Mouse (Mus musculus) intestine, embryonic 16.5 days (tissue): ENCODE data around the gene Nedd4. TPM values are rescaled to one million over a fixed set of nuclear protein-coding genes. Genes with fewer than 3 reads are reported as not detected.
A peak's percentile ranks its signal among the peaks of the same experiment; 100 is the strongest.
"Not testable (repeated sequence)": the region's sequence is repeated elsewhere in the genome, so short reads cannot be mapped to it uniquely, and the experiment has no call there.

Source experiments
- ATAC-seq: fragments of 200-750 bp; cut with Nextera tagmentation; 2 replicates; pipeline ENCODE4 v1.8.0; 2017; ENCODE audit warnings: moderate TSS enrichment, moderate library complexity
- H3K27ac ChIP-seq: fragments of 300-500 bp; sonication (generic); 2 replicates; pipeline ENCODE4 v1.5.1; 2014; ENCODE audit warnings: mild to moderate bottlenecking, low read length
- H3K27me3 ChIP-seq: fragments of 300-500 bp; sonication (generic); replicated peaks from 2 replicates; pipeline ENCODE4 v1.6.1; 2014; ENCODE audit warnings: low read length, control low read depth, mixed read lengths; ENCODE audit not compliant: control insufficient read depth, insufficient read depth
- H3K36me3 ChIP-seq: fragments of 300-500 bp; sonication (generic); 2 replicates; pipeline ENCODE4 v1.6.1; 2014; ENCODE audit warnings: low read length, control low read depth; ENCODE audit not compliant: control insufficient read depth, insufficient read depth
- H3K4me1 ChIP-seq: fragments of 300-500 bp; sonication (generic); 2 replicates; pipeline ENCODE4 v1.6.1; 2014; ENCODE audit warnings: low read length, control low read depth, mixed read lengths; ENCODE audit not compliant: control insufficient read depth, insufficient read depth
- H3K4me2 ChIP-seq: fragments of 300-500 bp; sonication (generic); 2 replicates; pipeline ENCODE4 v1.6.1; 2014; ENCODE audit warnings: low read depth, low read length, control low read depth
- H3K4me3 ChIP-seq: fragments of 300-500 bp; sonication (generic); 2 replicates; pipeline ENCODE4 v1.5.1; 2014; ENCODE audit warnings: mild to moderate bottlenecking, low read length
- H3K9ac ChIP-seq: fragments of 300-500 bp; sonication (generic); 2 replicates; pipeline ENCODE4 v1.6.1; 2014; ENCODE audit warnings: low read depth, low read length
- H3K9me3 ChIP-seq: fragments of 300-500 bp; sonication (generic); 2 replicates; pipeline ENCODE4 v1.6.1; 2016; ENCODE audit warnings: low read length, control low read depth; ENCODE audit not compliant: control insufficient read depth
- WGBS: fragments of 180-500 bp; shearing (Covaris S2); extraction: QIAGEN DNeasy Blood & Tissue Kit; methylation state at CpG from one replicate; pipeline ENCODE4 v1.1.7; 2014; 5-methylcytosine and 5-hydroxymethylcytosine counted together
- polyA plus RNA-seq: library from polyadenylated mRNA; unstranded; fragments of >200 nt; fragmentation: Nextera tagmentation; extraction: Ambion mirVana; gene quantifications from 2 replicates; pipeline ENCODE4 v1.2.1, GENCODE M21; 2015

The Nedd4 gene
- polyA plus RNA-seq, 1 experiment from 2014 or later, result 409 TPM

DNA sequence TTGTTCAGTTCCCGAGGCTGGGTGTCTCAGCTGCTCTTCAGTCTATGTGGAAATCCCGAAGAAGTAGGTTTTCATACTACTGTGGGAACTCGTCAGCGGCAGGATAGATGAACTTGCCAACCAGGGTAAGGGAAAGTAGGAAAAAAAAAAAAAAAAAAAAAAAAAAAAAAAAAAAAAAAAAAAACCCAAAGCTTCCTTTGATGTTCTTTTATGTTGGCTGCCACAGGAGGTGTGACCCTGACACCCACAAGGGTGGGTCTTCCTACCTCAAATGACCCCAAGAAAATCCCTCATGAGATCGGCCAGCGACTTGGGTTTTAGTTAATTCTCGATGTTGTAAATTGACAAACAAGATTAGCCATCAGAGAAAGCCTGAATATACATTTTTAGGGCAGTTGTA, 25.6 kb upstream of the Nedd4 start:
- no peaks in the 10 kb centered on the region for H3K9me3 ChIP-seq
- peaks cover 23% of the 10 kb centered on the region for H3K4me1 ChIP-seq
- no peaks in the 10 kb centered on the region for H3K27me3 ChIP-seq
- H3K27ac ChIP-seq, result no peak overlapping the region
- no peak overlapping the region for H3K4me2 ChIP-seq
- 85% methylated on average over 7 of the region's 7 CpGs for WGBS
- no peak for ATAC-seq
- H3K9ac ChIP-seq, result no peak overlapping the region
- H3K36me3 ChIP-seq, result no peaks in the 10 kb centered on the region
- H3K4me3 ChIP-seq, result no peak overlapping the region

DNA sequence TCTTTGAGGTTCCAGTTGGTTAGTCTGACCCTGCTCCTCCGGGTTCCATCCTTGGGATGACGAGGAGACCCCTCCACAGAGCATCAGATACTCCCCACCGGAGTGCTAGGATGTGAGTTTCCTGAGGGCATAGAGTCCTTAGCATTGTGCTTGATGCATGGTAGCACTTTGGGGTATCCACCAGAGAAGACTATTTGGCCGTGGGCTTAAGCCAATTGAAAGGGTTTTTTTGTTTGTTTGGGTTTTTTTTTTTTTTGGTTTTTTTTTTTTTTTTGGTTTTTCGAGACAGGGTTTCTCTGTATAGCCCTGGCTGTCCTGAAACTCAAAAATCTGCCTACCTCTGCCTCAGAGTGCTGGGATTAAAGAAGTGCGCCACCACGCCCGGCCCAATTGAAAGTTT, 24.9 kb upstream of the Nedd4 start:
- H3K4me1 ChIP-seq, result peaks cover 23% of the 10 kb centered on the region
- 82% methylated on average over 8 of the region's 8 CpGs for WGBS
- H3K27ac ChIP-seq, result no peak overlapping the region
- H3K9ac ChIP-seq, result no peak overlapping the region
- H3K27me3 ChIP-seq, result no peaks in the 10 kb centered on the region
- H3K36me3 ChIP-seq, result no peaks in the 10 kb centered on the region
- no peak overlapping the region for H3K4me2 ChIP-seq
- H3K9me3 ChIP-seq, result no peaks in the 10 kb centered on the region
- no peak overlapping the region for H3K4me3 ChIP-seq
- no peak for ATAC-seq

DNA sequence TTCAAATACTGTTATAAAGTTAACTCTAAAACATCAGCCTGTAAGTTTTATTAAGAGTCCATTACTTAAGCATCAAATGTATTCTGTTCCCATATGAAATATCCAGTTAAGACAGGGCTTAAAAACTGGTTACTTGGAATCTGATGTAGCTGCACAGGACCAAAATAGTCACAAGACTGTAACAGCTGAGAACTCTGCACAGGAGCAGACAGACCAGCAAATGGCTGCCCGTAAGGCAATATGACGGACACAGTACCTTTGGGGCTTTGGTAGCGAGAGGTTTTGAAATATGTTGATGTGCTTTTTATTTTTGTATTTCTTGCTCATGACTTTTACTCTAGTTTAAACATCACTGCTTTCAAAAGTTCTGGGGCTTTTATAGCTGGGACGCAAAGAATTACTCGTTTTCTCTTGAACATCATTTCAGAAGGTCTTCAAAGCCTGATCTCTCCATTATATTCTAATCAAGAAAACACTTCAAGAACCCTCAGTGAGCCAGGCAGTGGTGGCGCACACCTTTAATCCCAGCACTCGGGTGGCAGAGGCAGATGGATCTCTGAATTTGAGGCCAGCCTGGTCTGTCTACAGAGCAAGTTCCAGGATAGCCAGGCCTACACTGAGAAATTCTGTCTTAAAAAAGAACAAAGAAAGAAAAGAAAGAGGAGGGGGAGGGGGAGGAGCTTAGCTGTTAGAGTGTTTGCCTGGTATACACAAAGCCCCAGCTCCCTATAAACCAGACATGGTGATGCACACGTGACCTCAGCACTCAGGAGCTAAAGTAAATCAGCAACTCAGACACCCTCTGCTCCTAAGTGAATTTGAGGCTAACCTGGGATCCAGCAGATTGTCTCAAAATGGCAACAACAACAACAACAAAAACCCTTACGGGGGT, 22.9 kb upstream of the Nedd4 start:
- Histone ChIP-seq H3K27ac (peak overlapping the region; percentile 96), H3K36me3 (no peaks in the 10 kb centered on the region), H3K4me3 (peak overlapping the region; percentile 35), H3K4me1 (peaks cover 31% of the 10 kb centered on the region), H3K9ac (peak overlapping the region; percentile 73), H3K9me3 (no peaks in the 10 kb centered on the region), H3K4me2 (peak overlapping the region; percentile 65), H3K27me3 (no peaks in the 10 kb centered on the region)
- peak; percentile 79 for ATAC-seq
- WGBS, result 44% methylated on average over 9 of the region's 9 CpGs

DNA sequence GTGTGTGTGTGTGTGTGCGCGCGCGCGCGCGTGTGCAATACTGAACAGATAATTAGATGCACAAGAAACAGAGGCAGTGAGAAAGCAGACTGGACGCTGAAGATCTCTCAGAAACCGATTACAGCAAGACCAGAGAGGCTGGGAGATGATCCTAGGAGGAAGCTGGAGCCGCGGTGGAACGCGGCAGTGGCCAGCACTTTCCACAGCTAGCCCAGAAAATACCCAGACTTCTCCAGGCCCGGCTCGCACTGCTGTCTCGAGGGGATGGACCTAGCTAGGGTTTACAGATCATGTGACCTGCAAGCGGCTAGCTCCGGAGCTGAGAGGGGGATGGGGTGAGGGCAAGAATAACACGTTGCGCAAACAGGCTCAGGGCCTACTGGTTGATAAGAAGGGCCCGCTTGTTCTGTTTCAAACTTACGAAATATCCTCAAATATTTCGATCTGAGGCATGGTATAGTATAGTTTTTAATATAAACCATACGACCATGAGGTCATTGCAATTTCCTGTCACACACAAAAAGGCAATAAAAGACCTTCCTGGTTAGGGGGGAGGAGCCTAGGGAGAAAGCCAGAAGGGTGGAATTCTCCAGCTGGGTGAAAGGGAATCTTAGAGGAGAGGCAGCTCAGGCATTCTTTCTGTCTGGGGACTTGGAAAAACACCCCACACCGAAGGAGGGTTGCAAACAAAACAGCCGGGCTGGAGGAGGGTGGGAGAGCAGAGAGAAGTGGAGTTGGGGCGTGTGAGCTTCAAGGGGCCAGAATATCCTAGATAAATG, 22.1 kb upstream of the Nedd4 start:
- peak overlapping the region; percentile 35 for H3K4me3 ChIP-seq
- H3K36me3 ChIP-seq, result no peaks in the 10 kb centered on the region
- peak overlapping the region; percentile 65 for H3K4me2 ChIP-seq
- no peaks in the 10 kb centered on the region for H3K27me3 ChIP-seq
- peak overlapping the region; percentile 73 for H3K9ac ChIP-seq
- peak; percentile 95 for ATAC-seq
- WGBS, result 1% methylated on average over 27 of the region's 27 CpGs
- peaks cover 32% of the 10 kb centered on the region for H3K4me1 ChIP-seq
- H3K9me3 ChIP-seq, result no peaks in the 10 kb centered on the region
- H3K27ac ChIP-seq, result peak overlapping the region; percentile 96

GRCm38 (mm10) chr9:72640642-72641041, 21.5 kb upstream of the Nedd4 start:
- 13% methylated on average over 7 of the region's 7 CpGs for WGBS
- peak overlapping the region; percentile 35 for H3K4me3 ChIP-seq
- peak overlapping the region; percentile 73 for H3K9ac ChIP-seq
- H3K4me1 ChIP-seq, result peaks cover 32% of the 10 kb centered on the region
- H3K4me2 ChIP-seq, result peak overlapping the region; percentile 65
- H3K27ac ChIP-seq, result peak overlapping the region; percentile 96
- H3K36me3 ChIP-seq, result no peaks in the 10 kb centered on the region
- no peaks in the 10 kb centered on the region for H3K27me3 ChIP-seq
- no peaks in the 10 kb centered on the region for H3K9me3 ChIP-seq
- ATAC-seq, result peak; percentile 10; the same call in 1 of the 2 replicates

DNA sequence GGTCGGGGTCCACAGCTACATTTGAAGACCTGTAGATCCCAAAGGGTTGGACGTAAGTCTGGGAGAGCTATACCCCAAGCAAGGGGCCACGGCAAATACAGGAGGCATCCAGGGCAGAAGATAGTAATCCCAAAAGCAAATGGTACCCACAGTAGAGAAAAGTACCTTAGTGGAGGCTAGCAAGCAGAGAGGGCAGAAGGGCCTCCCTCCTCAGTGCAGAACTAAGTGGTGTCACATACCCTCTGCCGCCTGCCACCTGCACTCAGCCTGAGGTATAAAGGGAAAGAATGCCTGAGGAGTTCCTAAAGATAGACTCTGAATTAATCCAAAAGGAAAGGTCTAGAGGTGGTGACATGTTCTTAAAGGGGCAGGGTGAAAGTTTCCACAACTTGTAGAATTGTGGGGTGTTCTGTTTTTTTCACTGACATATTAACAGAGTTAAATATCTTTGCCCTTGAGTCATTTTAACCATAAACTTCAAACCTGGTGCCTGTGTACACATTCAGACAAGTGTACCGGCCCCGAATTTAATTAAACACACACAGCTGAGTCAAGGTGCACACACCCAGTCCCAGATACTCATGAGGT, 21.0 kb upstream of the Nedd4 start:
- Histone ChIP-seq H3K4me1 (peaks cover 32% of the 10 kb centered on the region), H3K9ac (peak overlapping the region; percentile 73), H3K4me2 (peak overlapping the region; percentile 65; the same call in 1 of the 2 replicates), H3K4me3 (peak overlapping the region; percentile 18), H3K27ac (peak overlapping the region; percentile 96), H3K36me3 (no peaks in the 10 kb centered on the region), H3K27me3 (no peaks in the 10 kb centered on the region), H3K9me3 (no peaks in the 10 kb centered on the region)
- no peak for ATAC-seq
- 51% methylated on average over 6 of the region's 6 CpGs for WGBS

DNA sequence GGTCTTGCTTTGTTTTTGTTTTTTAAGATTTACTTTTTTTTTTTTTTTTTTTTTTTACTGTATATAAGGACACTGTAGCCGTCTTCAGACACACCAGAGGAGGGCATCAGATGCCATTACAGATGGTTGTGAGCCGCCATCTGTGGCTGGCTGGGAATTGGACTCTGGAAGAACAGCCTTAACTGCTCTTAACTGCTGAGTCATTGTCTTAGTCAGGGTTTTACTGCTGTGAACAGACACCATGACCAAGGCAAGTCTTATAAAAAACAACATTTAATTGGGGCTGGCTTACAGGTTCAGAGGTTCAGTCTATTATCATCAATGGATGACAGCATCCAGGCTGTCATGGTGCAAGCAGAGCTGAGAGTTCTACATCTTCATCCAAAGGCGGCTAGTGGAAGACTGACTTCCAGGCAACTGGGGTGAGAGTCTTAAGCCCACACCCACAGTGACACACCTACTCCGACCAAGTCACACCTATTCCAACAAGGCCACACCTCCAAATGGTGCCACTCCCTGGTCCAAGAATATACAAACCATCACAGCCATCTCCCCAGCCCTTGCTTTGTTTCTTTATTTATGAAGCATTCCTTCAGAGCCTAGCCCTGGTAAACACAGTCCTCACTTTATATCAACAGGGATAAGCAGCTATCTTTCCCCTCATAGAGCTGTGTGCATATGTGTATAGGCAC, 19.2 kb upstream of the Nedd4 start:
- H3K4me2 ChIP-seq, H3K36me3 ChIP-seq, H3K4me3 ChIP-seq, H3K9ac ChIP-seq, ATAC-seq, H3K27ac ChIP-seq, H3K27me3 ChIP-seq, H3K9me3 ChIP-seq: not testable (repeated sequence)
- peaks cover 32% of the 10 kb centered on the region for H3K4me1 ChIP-seq
- WGBS, result 92% methylated on average over 4 of the region's 4 CpGs

GRCm38 (mm10) chr9:72643651-72644417, 18.3 kb upstream of the Nedd4 start:
- no peaks in the 10 kb centered on the region for H3K9me3 ChIP-seq
- no peak overlapping the region for H3K4me2 ChIP-seq
- H3K27ac ChIP-seq, result peak overlapping the region; percentile 51; the same call in 1 of the 2 replicates
- ATAC-seq, result no peak
- H3K9ac ChIP-seq, result no peak overlapping the region
- H3K27me3 ChIP-seq, result no peaks in the 10 kb centered on the region
- H3K36me3 ChIP-seq, result no peaks in the 10 kb centered on the region
- peaks cover 32% of the 10 kb centered on the region for H3K4me1 ChIP-seq
- H3K4me3 ChIP-seq, result no peak overlapping the region
- 73% methylated on average over 6 of the region's 6 CpGs for WGBS
